Mouse (Mus musculus) frontal cortex, postnatal 25 days (tissue): ENCODE measurements around the gene Mief2.

ENCODE experiments used
- DNase-seq, 2 experiments: peaks; one replicate each; pipeline ENCODE4 v3.0.0; 2022; ENCODE audit warnings: low spot score in 2 of 2

Mief2 gene

DNA sequence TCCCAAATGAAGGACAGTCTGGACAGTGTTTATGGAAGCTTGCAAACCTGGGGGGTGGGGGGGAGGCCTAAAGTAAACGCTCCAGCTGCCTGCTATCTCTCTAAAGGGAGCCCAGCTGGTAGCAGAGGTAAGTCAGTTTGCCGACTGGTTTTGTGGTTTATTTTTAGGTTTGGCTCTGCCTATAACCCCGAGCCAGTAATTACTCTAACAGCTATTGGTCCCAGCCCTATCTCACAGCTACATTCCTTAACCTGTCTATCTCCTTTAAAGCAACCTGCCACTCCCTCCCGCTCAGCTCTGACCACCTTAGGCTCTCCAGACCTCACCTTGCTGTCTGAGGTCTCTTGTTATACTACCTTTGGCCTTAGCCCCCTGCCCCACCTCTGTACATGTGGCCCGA lies 8.9 kb upstream of the Mief2 start:
- DNase-seq = no peak

GRCm38 (mm10) chr11:60726601-60727391 lies 1.4 kb upstream of the Mief2 start, which contains the start of gene Flii:
Gene Flii (minus strand): TSS chr11:60727263.
- DNase-seq = peak; percentile 41 to 53

- DNase-seq = no peak
These were observed 632 bp upstream of the Mief2 start for GRCm38 (mm10) chr11:60727392-60728140.

- no peak for DNase-seq
These were observed 1.0 kb downstream of the Mief2 start for GRCm38 (mm10) chr11:60729217-60729641.

- no peak for DNase-seq
These were observed 2.0 kb downstream of the Mief2 start for GRCm38 (mm10) chr11:60730169-60730568.

- no peak for DNase-seq
These were observed 3.1 kb downstream of the Mief2 start for GRCm38 (mm10) chr11:60731251-60731650.

- no peak for DNase-seq
These were observed 6.0 kb downstream of the Mief2 start for GRCm38 (mm10) chr11:60734206-60734605.

DNA sequence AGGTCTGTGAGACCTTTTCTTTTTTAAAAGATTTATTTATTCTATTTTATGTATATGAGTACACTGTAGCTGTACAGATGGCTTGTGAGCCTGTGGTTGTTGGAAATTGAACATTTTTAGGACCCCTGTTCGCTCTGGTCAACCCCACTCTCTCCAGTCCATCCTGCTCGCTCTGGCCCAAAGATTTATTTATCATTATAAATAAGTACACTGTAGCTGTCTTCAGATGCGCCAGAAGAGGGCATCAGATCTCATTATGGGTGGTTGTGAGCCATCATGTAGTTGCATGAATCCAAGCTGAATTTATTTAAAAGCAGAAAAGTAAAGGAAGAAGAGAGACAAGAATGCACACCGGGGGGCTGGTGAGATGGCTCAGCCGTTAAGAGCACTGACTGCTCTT lies 7.0 kb downstream of the Mief2 start:
- no peak for DNase-seq

DNA sequence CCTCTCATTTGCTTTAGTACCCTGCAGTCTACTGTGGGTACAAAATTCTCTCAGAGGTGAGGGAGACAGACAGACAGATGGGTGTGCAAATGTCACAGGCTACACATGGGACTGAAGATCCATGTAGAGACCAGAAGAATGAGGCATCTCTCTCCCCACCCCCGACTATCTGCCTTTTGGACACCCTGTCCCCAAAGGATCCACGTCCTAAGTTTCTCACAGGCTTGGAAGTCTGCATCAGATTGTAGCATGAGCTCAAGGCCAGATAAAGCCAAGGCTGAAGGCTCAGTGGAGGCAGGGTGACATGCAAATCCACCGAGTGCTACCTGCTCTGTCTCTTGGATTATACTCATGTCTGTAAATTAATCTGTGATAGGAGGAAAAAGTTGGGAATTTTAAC lies 8.3 kb downstream of the Mief2 start:
- no peak for DNase-seq

DNA sequence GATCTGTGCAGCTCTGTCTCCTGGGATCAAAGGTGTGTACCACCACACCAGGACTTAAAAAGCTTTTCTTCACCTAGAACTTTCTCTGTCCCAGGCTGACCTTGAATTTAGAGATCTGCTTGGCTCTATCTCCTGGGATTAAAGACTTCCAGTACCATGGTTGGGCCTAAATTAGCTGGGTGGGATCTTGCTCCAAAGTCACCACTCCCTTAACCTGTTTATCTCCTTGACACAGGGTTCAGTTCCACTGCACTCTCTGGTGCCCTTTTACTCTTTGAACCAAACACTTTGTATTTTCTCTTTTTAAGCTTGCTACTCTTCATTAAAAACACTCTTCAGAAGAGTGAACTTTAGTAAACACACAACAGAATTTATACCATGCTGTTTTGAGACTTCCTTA lies 9.3 kb downstream of the Mief2 start:
- DNase-seq = no peak

- no peak for DNase-seq
These were observed 12.1 kb downstream of the Mief2 start for GRCm38 (mm10) chr11:60740321-60740720.

DNA sequence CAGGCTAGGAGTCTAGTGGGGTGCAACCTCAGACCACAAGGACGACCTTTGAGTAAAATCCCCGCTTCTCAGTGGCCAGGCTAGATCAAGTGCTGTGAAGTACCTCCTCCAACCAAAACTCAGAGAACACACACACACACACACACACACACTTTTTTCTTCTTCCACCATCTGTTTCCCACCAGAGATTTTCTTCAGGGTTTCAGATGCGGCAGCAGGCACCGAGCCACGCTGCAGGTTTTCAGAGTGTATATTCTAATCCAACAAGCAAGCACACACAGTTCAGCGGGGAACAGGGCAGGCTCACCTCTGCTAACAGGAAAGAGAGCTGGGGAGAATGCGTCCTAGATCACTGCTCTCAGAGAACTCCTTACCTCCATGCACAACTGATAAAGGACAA lies 27.4 kb downstream of the Mief2 start:
- no peak for DNase-seq

DNA sequence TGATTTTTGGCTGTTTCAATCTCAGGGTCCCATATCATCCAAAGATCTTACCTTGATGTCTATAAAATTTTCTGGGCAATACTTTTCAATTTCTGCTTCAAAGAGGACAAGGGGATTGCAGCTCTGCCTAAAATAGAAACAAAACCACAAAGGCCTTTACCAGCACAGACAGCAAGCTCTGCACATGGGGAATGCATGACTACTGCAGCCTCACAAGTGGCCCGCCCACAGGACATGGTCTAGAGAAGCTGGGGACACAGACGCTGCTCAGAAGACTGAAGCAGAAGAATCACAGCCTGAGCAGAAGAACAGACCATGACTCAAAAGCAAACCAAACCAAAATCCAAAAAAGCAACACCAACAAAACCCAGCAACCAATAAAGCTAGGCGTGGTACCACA lies 33.5 kb downstream of the Mief2 start:
- no peak for DNase-seq

DNA sequence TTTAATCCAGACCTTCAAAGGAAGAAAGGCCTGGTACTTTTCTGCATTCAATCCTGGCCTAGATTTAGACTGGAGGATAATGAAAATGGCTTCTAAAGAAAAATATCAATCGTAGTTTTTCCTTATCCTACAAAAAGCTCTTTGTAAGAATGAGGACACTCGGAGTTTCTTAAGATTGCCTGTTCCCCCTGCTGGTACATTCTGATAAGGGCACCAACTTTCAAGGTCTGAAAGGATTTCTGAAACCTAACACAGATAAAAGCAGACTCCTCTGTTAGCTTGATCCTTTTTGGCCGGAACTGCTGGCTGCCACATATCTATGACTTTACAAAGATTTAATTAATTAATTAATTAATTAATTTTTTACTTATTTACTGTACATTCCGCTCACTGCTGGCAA lies 38.8 kb downstream of the Mief2 start:
- DNase-seq = no peak

DNA sequence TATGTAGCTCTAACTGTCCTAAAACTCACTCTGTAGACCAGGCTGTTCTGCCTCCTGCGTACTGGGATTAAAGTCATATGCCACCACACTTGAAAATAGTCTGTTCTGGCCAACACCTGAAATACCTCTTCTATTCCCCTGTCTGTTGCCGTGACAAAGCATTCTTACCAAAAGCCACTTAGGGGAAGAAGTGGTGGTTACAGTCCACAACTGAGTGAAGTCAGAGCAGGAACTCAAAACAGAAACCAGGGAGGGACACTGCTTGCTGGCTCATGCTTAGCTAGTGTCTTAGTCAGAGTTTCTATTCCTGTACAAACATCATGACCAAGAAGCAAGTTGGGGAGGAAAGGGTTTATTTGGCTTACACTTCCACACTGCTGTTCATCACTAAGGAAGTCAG lies 41.1 kb downstream of the Mief2 start:
- no peak for DNase-seq

DNA sequence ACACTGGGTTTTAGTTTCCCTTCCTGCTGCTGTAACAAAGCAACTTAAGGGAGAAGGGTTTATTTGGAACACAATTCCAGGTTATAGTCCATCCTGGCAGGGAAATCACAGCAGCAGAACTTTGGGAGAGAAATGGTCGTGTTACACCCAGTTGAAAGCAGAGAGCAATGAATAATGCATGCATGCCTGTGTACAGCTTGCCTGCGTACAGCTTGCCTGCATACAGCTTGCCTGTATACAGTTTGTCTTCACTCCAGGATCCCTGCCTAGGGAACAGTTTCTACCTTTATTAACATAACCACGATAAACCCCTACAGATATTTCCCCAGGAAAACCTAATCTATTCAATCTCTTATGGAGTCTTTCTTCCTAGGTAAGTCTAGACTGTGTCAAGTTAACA lies 42.6 kb downstream of the Mief2 start:
- no peak for DNase-seq

DNA sequence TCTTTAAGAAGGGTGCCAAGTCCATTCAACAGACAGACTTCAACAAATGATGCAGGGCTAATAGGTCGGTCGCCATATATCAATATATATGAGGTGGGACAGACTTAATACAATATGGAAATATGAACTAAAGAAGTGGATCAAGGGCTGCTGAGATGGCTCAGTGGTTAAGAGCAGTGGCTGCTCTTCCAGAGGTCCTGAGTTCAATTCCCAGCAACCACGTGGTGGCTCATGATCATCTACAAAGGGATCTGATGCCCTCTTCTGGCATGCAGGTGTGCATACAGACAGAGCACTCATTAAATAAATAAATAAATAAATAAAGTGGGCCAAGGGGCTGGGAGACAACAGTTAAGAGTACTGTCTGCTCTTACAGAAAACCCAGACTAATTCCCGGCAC lies 44.0 kb downstream of the Mief2 start:
- no peak for DNase-seq

GRCm38 (mm10) chr11:60774158-60774689 lies 46.0 kb downstream of the Mief2 start:
- DNase-seq = no peak

GRCm38 (mm10) chr11:60774841-60775240 lies 46.6 kb downstream of the Mief2 start:
- DNase-seq = no peak

- no peak for DNase-seq
These were observed 47.4 kb downstream of the Mief2 start for GRCm38 (mm10) chr11:60775578-60775977.

- DNase-seq = no peak
These were observed 48.1 kb downstream of the Mief2 start for GRCm38 (mm10) chr11:60776107-60776828.
